Mouse (Mus musculus): ENCODE measurements around the gene Map3k20.

Map3k20 gene

DNA sequence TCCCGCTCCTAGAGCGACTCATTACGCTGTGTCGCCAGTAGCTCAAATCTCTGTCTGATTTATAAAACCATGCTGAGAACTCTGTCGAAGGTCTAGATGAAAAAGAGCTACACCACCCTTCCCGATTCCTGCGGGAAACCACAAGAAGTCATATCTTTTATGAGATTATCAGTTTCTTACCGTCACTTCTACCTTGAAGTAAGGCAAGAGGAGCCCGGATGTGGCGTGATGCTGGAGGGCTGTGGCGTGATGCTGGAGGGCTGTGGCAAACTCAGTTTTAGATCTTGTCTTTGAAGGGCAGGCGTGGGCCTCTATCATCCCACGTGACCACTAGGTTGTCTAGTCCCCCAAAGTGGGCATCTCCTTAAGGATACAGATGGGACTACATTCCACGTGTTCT is 3.5 kb upstream of the Map3k20 start:
- DNase-seq (ENCODE audit: low spot score): no peak

DNA sequence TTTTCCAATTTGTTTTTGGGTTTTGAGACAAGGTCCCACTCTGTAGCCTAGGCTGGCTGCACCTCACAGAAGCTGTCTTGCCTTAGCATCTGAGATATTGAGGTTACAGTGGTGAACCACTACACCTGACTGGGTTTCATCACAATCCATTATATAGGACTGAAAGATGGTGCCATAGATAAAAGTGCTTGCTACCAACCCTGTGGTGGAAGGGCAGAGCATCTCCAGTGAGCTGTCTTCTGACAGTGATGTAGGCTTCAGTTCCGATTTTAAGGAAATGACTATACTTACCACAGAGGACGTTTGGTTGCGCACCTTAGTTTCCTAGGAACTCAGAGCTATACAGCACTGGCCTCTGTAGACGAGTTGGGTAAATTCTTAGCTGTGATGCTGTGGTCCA is 2.7 kb upstream of the Map3k20 start:
- no peak for DNase-seq (ENCODE audit: low spot score)

DNA sequence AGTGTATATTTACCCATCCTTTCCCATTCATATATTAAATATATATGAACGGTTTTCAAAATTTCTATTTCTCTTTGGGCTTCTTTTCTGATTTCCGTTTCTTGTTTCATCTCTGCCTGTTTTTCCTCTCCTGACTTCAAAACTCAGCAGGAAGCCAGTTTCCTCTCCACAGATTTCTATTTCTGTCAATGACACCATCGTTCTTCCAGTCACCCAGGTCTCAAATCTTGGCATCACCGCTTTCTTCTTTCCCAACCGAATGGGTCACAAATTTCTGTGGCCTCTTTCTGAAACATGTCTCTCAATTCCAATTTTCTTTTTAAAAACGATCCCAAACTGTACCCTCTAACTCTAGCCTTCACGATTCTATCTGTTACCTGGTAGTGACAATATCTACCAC is 748 bp upstream of the Map3k20 start:
- no peak for DNase-seq (ENCODE audit: low spot score)

- DNase-seq (ENCODE audit: low spot score): peak; percentile 68
Observed at GRCm38 (mm10) chr2:72285888-72286661, 638 bp downstream of the Map3k20 start.

- DNase-seq (ENCODE audit: low spot score): no peak
Observed at GRCm38 (mm10) chr2:72287142-72287541, 1.7 kb downstream of the Map3k20 start.

- DNase-seq (ENCODE audit: low spot score): no peak
Observed at GRCm38 (mm10) chr2:72288932-72289534, 3.6 kb downstream of the Map3k20 start.

GRCm38 (mm10) chr2:72291103-72291502 is 5.7 kb downstream of the Map3k20 start:
- DNase-seq (ENCODE audit: low spot score): no peak

GRCm38 (mm10) chr2:72292573-72292972 is 7.1 kb downstream of the Map3k20 start:
- DNase-seq (ENCODE audit: low spot score): no peak

- no peak for DNase-seq (ENCODE audit: low spot score)
Observed at GRCm38 (mm10) chr2:72294994-72295393, 9.6 kb downstream of the Map3k20 start.

- DNase-seq (ENCODE audit: low spot score): no peak
Observed at GRCm38 (mm10) chr2:72296984-72297715, 11.7 kb downstream of the Map3k20 start.

- no peak for DNase-seq (ENCODE audit: low spot score)
Observed at GRCm38 (mm10) chr2:72297716-72298082, 12.3 kb downstream of the Map3k20 start.

DNA sequence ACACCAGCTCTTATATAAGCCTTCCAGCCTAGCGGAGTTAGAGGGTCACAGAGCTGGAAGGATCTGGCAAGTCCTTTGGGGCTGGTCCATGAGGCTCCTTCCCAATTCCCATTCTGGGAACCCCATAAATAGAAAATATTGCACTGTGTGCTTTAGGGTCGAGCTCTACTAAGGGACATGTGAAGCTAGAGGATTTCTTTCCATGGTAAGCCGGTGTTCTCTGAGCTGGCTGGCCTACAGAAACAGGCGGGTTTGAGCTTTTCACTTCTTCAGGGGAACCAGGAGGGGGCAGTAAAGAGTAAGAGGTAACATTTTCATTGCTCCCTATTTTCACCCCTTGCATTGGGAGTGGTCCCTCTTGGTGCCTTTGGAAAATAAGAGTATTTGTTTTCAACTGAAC is 13.0 kb downstream of the Map3k20 start:
- no peak for DNase-seq (ENCODE audit: low spot score)

DNA sequence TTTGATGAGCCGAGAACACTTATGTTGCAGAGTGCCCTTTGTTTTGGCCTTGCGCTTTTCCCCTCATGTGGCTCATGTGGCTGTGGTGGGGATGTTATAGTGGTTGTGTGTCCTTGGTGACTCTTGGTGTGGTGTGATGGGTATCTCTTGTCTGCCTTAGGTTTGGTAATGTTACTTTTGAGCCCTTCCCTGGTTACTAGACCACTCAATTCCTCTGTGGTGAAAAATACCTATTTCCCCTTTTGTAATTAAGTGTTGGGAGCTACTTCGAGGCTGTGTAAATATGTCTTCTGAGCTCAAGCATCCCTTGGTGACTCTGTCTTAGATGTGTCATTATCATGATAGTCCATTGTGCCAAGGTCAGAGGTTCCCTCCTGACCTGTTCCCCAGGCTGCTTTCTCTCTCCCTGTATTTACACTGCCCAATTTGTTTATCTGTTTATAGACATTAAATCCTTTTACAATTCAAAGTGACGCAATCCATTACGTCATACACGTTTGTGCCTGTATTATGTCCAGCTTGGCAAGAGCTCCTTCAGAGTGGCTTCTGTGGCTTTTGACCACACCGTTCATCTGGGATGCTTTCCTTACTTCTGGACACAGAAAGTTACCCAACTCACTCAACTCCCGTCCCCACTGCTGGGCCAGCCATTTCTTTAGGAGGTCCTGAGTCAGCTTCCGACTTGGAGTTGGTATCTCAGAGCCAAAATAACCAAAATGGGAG is 15.9 kb downstream of the Map3k20 start:
- no peak for DNase-seq (ENCODE audit: low spot score)

GRCm38 (mm10) chr2:72305738-72306137 is 20.3 kb downstream of the Map3k20 start:
- DNase-seq (ENCODE audit: low spot score): no peak

DNA sequence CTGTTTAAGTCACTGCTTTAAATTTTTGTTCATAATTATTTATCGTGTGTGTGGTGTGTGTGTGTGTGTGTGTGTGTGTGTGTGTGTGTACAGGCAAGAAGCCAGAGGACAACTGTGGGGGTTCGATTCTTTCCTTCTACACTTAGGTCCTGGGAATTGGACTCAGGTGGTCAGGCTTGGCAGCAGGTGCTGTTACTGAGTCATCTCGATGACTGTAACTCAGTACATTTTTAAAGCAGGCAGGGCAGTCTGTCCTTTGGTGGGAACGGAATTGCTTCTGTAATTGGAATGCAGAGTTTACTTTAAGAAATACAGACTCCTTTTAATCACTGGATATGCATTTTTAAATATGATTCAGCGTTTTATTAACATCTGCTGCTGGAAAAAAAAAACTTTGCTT is 22.9 kb downstream of the Map3k20 start:
- DNase-seq (ENCODE audit: low spot score): no peak

- no peak for DNase-seq (ENCODE audit: low spot score)
Observed at GRCm38 (mm10) chr2:72308981-72309380, 23.5 kb downstream of the Map3k20 start.

- no peak for DNase-seq (ENCODE audit: low spot score)
Observed at GRCm38 (mm10) chr2:72311486-72311885, 26.0 kb downstream of the Map3k20 start.

DNA sequence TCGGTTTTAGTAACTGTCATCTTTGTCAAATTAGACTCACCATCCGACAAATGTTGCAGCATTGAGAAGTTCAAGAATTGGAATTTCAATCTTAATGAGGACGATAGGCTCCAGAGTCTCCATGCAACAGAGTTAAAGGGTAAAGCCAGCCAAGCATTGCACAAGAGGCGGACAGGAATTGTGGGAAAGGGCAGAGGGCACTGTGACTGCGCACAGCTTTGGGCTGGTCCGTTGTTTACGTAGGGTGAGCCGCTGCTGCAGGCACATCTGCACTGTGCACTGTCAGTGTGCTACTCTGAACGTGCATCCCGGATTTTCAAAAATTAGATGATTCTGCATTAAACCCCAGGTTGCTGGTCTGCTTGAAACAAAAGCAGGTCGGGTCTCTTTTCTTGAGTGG is 27.9 kb downstream of the Map3k20 start:
- no peak for DNase-seq (ENCODE audit: low spot score)

GRCm38 (mm10) chr2:72318421-72318820 is 33.0 kb downstream of the Map3k20 start:
- DNase-seq (ENCODE audit: low spot score): no peak

- DNase-seq (ENCODE audit: low spot score): no peak
Observed at GRCm38 (mm10) chr2:72319028-72319798, 33.8 kb downstream of the Map3k20 start.

- DNase-seq (ENCODE audit: low spot score): no peak
Observed at GRCm38 (mm10) chr2:72320661-72321060, 35.2 kb downstream of the Map3k20 start.

DNA sequence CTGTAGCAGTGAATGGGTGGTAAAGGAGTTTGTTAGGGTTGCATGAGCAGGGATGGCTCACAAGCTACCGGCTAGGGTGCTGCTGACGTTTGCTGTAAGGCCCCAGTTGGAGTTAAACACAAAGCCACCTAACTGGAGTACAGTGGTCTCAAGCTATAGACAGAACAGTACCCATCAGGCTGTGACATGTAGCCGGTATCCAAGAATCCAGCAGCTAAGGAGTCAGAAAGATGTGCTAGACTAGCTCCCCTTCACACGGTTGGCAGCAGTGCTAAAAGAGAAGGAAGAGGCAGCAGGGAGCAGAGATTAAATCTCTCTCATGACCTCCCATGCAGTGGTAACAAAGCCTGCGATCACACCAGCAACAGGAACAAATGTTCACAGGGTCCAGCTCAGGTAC is 36.2 kb downstream of the Map3k20 start:
- no peak for DNase-seq (ENCODE audit: low spot score)

Data from testis, postnatal 14 days (tissue).